Mouse (Mus musculus): ENCODE results near the gene Ldlrad1.

DNA sequence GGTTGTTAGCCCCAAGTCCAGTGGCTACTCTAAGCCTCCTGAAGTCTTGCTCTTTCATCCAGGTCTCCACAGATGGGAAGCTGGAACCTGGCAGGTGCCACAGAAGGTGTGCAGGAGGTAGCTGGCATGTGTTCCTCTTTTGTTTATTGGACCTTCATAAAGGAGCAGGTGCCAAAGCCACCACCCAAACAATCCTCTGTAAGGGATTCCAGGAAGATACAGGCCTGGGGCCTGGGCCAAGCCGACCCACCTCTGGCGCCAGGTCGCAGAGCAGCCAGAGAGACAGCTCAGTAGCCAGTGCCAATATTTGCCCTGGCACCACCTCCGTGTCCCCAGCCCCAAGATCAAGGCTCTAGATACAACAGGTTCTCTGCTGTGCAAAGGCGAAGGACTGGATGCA, 12.5 kb downstream of the Ldlrad1 start:
- TF ChIP-seq CTCF (IDR thresholded peaks at IDR 0.05; ENCODE audit: low read depth) (no peak), EP300 (IDR thresholded peaks at IDR 0.05; ENCODE audit: low read depth) (no peak)

Measured in liver, postnatal 0 days (tissue).